Mouse (Mus musculus) embryonic fibroblast, embryonic 13.5 days (primary cell): Measurements from ENCODE around the gene Hyou1. TPM values are rescaled to one million over a fixed set of nuclear protein-coding genes. Genes with fewer than 3 reads are reported as not detected.
"Not testable (repeated sequence)": the region's sequence is repeated elsewhere in the genome, so short reads cannot be mapped to it uniquely, and the experiment has no call there.

Experiments used
- H3K27ac ChIP-seq: 2 replicates; pipeline ENCODE4 v1.5.1; 2012; ENCODE audit warnings: low read length, control low read depth, inconsistent platforms; ENCODE audit not compliant: insufficient read depth
- H3K4me1 ChIP-seq: 2 replicates; pipeline ENCODE4 v1.6.1; 2011; ENCODE audit warnings: low read length; ENCODE audit not compliant: control insufficient read depth, insufficient read depth
- H3K4me3 ChIP-seq: 2 replicates; pipeline ENCODE4 v1.5.1; 2011; ENCODE audit warnings: mild to moderate bottlenecking, control low read depth, low read length; ENCODE audit not compliant: insufficient read depth
- CTCF ChIP-seq: IDR thresholded peaks from 2 replicates; pipeline ENCODE4 v1.5.1; 2011; ENCODE audit warnings: mild to moderate bottlenecking, control low read depth, low read length, moderate library complexity, borderline replicate concordance; ENCODE audit not compliant: insufficient read depth
- POLR2A ChIP-seq: IDR thresholded peaks from 2 replicates; pipeline ENCODE4 v1.6.1; 2011; ENCODE audit warnings: low read depth, mild to moderate bottlenecking, control low read depth, low read length, moderate library complexity
- polyA plus RNA-seq: library from polyadenylated mRNA; stranded (reverse); fragments of >200 nt; gene quantifications from 2 replicates; pipeline ENCODE4 v1.2.4, GENCODE M21; 2011; ENCODE audit warnings: low read depth; ENCODE audit not compliant: missing spikeins, insufficient read length

Gene Hyou1
- polyA plus RNA-seq, 1 experiment: 88.7 TPM

DNA sequence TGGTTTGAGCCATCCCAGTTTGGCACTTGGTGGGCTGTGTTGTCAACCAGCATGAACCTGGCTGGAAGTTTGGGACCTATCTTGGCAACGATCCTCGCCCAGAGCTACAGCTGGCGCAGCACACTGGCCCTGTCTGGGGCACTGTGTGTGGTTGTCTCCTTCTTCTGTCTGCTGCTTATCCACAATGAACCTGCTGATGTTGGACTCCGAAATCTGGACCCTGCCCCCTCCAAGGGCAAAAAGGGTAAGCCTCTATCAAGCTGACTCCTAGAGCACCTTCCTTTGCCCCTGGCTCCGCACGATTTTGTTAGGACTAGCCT, 20.5 kb downstream of the Hyou1 start:
- no peak for TF ChIP-seq CTCF
- TF ChIP-seq POLR2A: no peak
- Histone ChIP-seq H3K4me1 (no peaks in the 10 kb centered on the region), H3K27ac (no peak overlapping the region), H3K4me3 (no peak overlapping the region)

DNA sequence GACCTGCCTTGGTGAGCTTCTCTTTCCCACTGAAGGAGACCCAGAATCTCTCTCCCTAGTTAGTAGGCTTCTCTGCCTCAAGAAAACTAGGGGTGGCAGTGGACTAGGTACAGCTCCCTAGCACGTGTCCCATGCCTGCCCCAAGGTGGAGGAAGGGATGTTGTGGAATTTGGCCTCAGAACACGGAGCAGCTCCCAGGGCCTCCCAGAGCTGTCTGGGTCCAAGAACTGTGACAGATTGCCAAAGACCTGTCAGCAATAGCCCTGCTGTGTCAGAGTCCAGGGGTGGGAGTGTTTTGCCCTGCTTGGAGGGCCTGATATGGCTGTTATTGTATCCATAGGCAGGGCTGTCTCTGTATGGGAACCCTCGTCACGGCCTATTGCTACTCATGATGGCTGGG, 21.8 kb downstream of the Hyou1 start:
- no peaks in the 10 kb centered on the region for H3K4me1 ChIP-seq
- no peak for TF ChIP-seq CTCF
- TF ChIP-seq POLR2A: no peak
- H3K27ac ChIP-seq: no peak overlapping the region
- H3K4me3 ChIP-seq: no peak overlapping the region

DNA sequence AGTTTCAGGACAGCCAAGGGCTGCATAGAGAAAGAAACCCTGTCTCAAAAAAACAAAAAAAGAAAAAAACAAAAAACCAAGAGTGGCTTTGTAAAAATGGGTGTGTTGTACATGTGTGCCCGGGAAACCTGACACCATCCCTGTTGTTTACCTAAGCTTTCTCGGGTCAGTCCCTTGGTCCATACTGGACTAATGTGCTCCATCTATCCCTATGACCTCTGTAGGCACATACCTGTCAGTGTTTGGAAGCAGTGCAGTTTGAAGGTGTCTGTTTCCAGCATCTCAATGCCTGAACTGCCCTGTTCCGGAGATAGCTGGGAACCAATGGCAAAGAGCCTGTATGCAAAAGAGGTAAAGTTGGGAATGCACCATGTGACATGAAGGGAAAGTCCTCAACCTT, 25.7 kb downstream of the Hyou1 start:
- H3K4me1 ChIP-seq: no peaks in the 10 kb centered on the region
- TF ChIP-seq POLR2A (no peak), CTCF (no peak)

DNA sequence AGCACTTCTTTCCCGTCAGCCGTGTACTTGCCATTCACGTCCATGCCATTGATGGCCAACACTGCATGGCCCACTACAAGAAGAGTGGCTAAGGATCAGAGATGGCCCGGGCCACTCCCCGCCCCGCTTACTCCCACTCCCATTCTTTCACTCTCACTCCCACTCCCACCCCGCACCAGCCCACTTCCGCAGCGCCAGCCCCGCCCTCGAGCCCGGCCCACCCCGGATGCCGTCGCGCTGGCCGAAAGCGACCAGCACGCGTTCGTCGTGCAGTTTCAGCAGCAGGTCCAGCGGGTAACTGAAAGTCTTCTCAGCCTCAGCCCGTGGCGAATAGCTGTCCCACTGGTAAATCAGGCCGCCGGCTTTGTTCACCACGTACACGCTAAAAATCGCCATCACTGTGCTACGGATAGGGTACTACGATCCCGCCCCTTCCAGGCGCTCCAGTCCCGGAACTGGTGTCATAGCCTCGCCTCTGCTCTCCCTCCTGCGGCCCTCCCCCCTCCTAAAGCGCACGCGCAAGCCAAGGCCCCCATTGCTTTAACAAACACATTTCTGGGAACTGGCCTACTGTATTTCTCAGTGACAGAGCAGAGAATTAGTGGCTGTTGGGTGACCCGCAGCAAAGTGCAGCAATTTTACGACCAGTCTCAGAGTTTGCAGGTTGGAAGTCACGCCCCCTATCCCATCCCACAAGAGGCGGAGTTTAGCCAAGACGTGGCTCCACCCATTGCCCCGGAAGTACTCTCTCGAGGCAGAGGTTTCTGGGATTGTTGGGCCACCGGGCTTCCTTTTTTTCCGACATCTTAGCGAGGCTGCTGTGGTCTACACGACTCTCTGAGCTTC, 27.8 kb downstream of the Hyou1 start, which contains the start of the genes Rps25 and Trappc4:
Rps25 (plus strand) TSS at position 234 of the 846 bp plus-strand sequence.
Trappc4 (minus strand) TSS at position 695 of the 846 bp plus-strand sequence.
- Histone ChIP-seq H3K4me3 (peak within 1 kb of the TSS; percentile 96), H3K4me1 (no peaks in the 10 kb centered on the region), H3K27ac (peak within 1 kb of the TSS; percentile 96)
- TF ChIP-seq CTCF (no peak), POLR2A (peak; percentile 86)

More for the DNA sequence above, 25.7 kb downstream of the Hyou1 start:
- Histone ChIP-seq H3K4me3 (no peak overlapping the region), H3K27ac (no peak overlapping the region)

DNA sequence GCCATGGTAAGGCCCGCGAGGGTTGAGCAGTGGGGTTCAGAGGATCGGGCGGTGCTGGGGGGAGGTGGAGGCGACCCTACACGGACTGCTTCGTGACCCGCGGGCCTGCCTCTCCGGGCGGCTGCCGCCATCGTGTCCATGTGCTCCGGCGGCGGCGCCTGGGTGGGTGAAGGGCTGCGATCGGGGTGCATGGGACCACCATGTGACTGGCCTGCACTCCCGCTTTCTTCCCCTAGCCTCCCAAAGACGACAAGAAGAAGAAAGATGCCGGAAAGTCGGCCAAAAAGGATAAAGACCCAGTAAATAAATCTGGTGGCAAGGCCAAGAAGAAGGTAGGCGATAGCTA, 28.4 kb downstream of the Hyou1 start:
- TF ChIP-seq CTCF: no peak
- no peak; the same call in 1 of the 2 replicates for TF ChIP-seq POLR2A
- no peaks in the 10 kb centered on the region for H3K4me1 ChIP-seq
- H3K4me3 ChIP-seq: peak overlapping the region; percentile 96
- peak overlapping the region; percentile 41 for H3K27ac ChIP-seq

DNA sequence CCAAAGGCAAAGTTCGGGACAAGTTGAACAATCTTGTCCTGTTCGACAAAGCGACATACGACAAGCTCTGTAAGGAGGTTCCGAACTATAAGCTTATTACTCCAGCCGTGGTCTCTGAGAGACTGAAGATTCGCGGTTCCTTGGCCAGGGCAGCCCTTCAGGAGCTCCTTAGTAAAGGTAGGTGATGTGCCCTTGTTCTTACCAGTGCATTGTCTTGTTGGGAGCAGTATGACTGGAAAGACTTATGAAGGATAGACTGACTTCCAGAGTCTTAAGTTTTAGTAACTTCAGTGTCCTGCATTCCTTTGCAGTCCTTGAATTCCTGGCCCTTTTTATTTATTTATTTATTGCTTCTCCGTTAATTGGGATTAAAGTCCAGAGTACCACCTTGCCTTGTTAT, 29.4 kb downstream of the Hyou1 start:
- H3K4me3 ChIP-seq: peak overlapping the region; percentile 96
- H3K4me1 ChIP-seq, H3K27ac ChIP-seq: not testable (repeated sequence)

DNA sequence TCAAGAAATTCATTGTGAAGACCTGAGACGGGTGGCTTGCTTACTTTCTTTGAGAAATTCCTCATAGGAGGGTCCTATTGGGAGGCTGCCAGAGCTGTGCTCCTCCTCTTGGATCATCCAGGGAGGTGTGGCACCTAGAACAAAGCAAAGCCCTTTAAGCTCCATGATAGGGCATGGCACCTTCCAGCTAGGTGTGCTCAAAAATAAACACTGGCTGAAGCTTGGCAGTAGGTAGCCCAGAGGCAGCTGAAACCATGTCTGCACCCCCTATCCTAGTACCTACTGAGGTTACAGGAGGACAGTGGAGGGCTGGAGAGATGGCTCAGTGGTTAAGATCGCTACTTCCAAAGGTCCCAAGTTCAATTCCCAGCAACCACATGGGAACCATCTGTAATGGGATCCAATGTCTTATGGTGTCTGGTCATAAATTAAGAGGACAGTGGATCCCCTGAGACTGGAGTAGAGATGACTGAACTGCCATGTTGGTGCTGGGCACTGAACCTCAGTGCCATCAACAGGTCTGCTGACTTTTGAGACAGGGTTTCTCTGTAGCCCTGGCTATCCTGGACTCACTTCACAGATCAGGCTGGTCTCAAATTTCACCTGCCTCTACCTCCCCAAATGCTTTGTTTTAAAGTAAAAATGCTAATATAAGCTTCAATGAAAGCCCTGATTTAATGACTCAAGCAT, 31.5 kb downstream of the Hyou1 start:
- no peak overlapping the region for H3K27ac ChIP-seq
- no peak for TF ChIP-seq CTCF
- no peak for TF ChIP-seq POLR2A
- no peaks in the 10 kb centered on the region for H3K4me1 ChIP-seq
- H3K4me3 ChIP-seq: no peak overlapping the region

DNA sequence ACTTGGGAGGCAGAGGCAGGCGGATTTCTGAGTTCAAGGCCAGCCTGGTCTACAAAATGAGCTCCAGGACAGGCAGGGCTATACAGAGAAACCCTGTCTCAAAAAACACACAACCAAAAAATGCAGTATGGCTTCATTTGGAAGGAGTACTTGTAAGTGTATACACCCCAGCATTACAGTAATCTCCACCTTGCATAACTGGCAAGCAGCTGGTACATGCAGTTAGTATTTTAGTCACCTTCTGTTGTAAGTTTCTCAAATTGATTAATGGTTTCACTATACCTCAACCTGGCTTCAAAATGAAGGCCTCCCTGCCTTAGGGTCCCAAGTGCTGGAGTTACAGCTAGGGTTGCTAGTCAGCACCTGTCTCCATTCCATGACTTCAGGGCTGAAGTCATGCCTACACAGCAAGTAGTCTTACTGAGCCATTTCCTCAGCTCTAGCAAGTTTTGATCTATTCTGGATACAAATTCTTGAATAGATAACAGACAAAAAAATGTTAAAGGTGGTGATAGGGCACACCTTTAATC, 32.4 kb downstream of the Hyou1 start:
- TF ChIP-seq POLR2A: no peak
- no peak for TF ChIP-seq CTCF

DNA sequence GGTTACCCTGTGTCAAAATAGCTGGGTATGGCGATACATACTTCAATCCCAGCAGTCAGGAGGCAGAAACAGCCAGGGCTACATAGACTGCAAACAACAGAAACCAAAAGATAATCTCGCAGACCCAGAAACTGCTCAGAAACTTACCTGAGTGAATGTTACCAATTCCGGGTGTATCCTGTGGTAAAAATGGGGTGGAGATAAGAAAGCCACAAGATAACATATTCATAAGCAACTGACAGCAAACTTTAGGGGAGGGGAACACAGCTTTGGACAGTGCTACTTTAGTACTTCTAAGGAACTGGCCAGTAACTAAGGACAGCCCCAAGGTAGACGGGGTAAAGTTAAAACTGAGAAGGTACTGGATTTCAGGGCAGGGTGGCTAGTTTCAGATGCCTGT, 33.0 kb downstream of the Hyou1 start:
- TF ChIP-seq CTCF (no peak), POLR2A (no peak; the same call in 1 of the 2 replicates)
- H3K27ac ChIP-seq: no peak overlapping the region
- H3K4me3 ChIP-seq: no peak overlapping the region
- H3K4me1 ChIP-seq: no peaks in the 10 kb centered on the region

More for the DNA sequence above, 32.4 kb downstream of the Hyou1 start:
- Histone ChIP-seq H3K27ac (no peak overlapping the region), H3K4me1 (no peaks in the 10 kb centered on the region), H3K4me3 (no peak overlapping the region)

DNA sequence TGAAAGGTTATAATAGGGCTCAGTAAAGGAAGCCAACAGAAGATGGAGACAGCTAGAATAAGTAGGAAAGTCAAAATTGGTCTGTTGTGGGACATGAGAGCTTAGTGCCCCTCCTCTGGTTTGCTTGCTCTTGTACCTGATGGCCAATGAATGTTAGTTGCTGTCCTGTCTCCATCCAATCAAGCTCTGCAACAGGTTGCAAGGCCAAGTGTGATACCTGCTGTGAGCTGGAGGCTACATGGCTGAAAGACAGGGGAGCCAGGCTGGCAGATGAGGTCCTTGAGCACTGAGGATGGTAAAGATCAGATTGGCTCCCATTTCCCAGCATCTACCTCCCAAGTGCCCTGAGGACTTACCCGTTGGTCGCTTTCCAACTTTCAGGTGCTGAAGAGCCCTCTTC, 33.5 kb downstream of the Hyou1 start:
- Histone ChIP-seq H3K4me1 (no peaks in the 10 kb centered on the region), H3K4me3 (no peak overlapping the region), H3K27ac (no peak overlapping the region)
- no peak for TF ChIP-seq POLR2A
- TF ChIP-seq CTCF: no peak
